Mouse (Mus musculus) lung, postnatal 36 days (tissue): ENCODE measurements around the gene Mlycd.
"Not testable (repeated sequence)": the region's sequence is repeated elsewhere in the genome, so short reads cannot be mapped to it uniquely, and the experiment has no call there.

Source experiments
- DNase-seq: peaks from one replicate; pipeline ENCODE4 v3.0.0; 2022; ENCODE audit warnings: mixed read lengths

The Mlycd gene

GRCm38 (mm10) chr8:119394524-119395026, at the start of gene Mlycd:
Mlycd (plus strand) TSS chr8:119394878.
- peak; percentile 95 for DNase-seq

DNA sequence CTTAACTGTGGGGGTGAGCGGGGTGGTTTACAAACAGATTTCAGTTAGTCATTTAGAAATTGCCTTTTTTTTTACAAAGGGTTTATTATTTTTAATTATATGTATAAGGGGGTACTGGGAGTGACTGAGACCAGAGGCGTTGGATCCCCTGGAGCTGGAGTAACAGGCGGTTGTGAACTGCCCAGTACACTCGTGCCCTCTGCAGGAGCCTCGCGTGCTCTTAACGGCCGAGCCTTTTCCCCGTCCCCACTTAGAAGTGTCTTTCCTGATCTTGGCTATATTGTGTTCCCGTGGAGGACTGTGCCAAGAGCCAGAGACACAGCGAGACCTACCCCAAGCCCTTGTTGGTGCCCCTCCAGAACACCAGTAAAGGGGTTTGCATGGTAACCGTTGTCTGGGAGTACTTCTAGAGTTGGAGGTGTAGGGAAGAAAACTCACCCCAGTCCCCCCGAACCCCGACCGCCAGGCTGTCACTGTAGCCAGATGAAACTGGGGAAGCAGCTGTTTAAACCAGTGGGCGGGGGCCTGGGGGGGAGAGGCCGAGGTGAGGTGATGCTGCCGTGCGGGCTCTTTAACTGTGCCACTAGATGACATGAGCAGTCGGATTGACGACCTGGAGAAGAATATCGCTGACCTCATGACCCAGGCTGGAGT, 49.5 kb upstream of the Mlycd start:
- no peak for DNase-seq

- no peak for DNase-seq
These were observed 49.0 kb upstream of the Mlycd start for GRCm38 (mm10) chr8:119345683-119346075.

DNA sequence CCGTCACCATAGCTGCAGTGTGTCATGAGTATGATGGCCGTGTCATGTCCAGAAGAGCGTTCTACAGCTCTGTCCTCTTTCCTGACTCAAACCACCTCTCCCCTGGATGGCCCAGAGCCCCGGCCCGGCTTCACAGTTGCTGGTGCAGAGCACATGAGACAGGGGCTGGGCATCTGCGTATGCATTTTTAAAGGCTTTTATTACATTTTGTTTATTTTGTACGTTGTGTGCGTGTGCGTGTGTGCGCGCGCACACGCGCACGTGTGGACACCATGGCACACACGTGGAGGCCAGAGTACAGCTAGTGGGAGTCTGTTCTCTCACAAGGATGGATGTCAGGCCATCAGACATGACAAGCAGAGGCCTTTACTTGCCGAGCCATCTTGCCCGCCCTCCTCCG, 43.0 kb upstream of the Mlycd start:
- DNase-seq: no peak

GRCm38 (mm10) chr8:119352977-119353658, 41.6 kb upstream of the Mlycd start:
- DNase-seq: no peak

- DNase-seq: no peak
These were observed 41.0 kb upstream of the Mlycd start for GRCm38 (mm10) chr8:119353659-119354023.

DNA sequence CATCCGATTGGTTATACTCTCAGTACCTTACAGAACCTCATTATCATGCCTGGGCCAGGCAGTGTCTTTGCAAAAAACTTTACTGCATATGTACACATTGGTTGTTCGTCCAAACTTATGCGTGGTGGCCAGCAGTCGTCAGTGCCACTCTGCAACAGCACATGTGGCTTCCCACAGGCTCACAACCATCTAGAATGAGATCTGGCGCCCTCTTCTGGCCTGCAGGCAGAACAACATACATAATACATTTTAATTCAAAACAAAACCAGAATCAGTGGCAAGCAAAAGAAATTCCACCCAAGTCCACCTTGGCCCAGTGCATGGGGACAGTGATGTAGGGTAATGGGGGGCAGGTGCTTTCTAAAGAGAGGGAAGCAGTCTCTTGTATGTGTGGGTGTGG, 38.0 kb upstream of the Mlycd start:
- DNase-seq: not testable (repeated sequence)

DNA sequence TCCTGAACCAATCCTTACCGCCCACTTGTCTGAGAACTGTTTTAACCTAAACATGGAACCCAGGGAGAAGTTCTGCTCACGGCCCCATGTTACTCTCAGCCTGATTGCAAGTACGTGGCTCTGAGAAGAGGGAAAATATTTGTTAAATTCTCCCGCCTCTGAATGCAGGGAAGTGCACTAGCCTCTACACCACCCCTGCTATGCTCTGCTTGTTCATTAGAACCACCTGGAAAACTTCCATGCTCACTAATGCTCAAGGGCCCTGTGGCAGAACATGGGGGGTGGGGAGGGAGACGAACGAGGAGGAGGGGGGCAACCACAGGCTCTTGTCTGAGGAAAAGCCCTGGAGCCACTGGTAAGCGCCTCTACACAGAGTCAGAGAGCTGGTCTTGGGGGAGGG, 36.5 kb upstream of the Mlycd start:
- DNase-seq: no peak

DNA sequence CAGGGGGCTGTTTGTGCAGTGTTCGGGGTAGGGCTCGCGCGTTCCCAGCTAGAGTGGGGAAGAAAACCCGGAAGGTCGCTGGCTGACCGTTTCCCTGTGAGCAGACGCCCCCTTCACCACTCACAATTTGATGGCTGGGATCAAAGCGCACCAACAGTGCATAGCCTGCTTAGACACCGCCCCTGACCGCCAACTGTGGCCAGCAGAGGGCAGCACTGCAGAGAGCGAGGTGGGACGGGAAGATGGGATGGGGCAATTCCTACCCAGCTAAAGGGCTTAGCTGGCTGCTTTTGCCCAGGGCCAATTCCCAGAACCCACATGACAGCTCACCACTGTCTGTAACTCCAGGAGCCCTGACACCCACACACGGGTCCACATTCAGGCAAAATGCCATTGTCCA, 35.8 kb upstream of the Mlycd start:
- peak; percentile 68 for DNase-seq

GRCm38 (mm10) chr8:119360686-119361295, 33.9 kb upstream of the Mlycd start:
- DNase-seq: peak; percentile 47

DNA sequence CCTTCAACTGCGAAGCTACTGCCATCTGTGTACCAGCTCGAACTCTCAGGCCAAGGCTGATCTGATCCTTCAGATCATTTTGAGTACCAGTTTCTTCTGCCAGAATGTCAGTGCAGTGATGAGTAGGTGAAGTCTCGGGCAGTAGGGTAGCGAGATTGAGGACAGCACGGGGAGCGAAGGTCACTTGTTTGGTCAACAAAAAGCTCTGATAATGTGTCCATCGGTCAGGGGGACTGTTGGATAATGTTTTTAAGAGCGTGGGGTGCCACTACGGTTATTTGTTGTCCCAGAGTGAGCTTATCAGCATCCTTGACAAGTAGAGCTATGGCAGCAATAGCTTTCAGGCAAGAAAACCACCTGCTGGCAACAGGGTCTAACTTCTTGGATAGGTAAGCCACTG, 20.0 kb upstream of the Mlycd start:
- DNase-seq: not testable (repeated sequence)

DNA sequence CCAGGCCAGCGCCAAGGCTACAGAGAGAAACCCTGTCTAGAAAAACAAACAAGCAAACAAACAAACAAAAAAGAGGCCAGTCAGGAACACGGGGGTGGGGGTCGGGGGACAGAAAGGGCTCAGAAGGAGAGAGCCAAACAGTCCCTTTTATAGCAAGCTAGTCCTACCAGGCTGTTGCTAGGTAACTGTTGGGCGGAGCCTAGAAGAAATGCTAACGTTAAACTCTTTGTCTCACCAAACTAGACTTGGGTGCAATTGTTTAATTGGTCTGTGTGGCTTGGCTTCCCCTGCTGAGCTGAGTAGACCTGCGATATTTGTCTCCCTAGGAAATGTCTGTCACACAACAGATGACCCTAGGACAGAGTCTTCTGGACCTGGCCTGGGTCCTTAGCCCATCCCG, 16.2 kb upstream of the Mlycd start:
- DNase-seq: no peak

GRCm38 (mm10) chr8:119380619-119381018, 14.1 kb upstream of the Mlycd start:
- DNase-seq: peak; percentile 62

- DNase-seq: peak; percentile 89
These were observed 10.2 kb upstream of the Mlycd start for GRCm38 (mm10) chr8:119384478-119384877.

DNA sequence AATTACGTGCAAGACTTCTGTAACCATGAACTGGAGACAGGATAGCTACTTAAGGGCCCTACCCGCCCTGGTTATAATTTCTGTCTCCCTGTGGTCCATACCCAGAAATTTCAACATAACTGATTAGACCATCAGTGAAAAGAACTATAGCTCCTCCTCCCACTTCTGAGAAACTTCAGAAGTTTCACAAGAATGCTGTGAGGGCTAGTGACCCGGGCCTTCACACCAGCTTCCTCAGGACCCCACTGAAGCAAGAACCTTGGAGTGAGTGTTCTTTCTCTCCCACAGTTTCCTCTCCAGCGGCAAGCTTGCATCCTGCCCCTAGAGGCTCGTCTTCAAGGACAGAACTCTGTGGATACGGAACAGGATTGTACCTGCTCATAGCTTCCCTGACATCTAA, 8.8 kb upstream of the Mlycd start:
- DNase-seq: no peak

GRCm38 (mm10) chr8:119386988-119387387, 7.7 kb upstream of the Mlycd start:
- no peak for DNase-seq

DNA sequence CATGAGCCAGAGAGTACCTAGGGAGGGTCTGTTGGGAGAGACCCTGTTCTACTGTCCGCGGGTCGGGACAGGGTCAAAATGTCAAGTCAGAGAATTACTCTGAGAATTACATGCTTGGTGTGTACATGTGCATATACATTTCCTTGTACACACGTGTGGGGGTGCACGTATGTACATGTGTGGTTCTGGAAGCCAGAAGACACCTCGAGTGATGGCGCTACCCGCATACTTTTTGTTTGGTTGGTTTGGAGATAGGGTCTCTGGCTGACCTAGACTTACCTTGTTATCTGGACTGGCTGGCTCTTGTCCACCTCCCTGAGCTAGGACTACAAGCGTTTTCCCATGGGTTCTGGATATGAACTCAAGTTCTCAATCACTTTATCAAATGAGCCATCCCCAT, 581 bp upstream of the Mlycd start:
- no peak for DNase-seq

DNA sequence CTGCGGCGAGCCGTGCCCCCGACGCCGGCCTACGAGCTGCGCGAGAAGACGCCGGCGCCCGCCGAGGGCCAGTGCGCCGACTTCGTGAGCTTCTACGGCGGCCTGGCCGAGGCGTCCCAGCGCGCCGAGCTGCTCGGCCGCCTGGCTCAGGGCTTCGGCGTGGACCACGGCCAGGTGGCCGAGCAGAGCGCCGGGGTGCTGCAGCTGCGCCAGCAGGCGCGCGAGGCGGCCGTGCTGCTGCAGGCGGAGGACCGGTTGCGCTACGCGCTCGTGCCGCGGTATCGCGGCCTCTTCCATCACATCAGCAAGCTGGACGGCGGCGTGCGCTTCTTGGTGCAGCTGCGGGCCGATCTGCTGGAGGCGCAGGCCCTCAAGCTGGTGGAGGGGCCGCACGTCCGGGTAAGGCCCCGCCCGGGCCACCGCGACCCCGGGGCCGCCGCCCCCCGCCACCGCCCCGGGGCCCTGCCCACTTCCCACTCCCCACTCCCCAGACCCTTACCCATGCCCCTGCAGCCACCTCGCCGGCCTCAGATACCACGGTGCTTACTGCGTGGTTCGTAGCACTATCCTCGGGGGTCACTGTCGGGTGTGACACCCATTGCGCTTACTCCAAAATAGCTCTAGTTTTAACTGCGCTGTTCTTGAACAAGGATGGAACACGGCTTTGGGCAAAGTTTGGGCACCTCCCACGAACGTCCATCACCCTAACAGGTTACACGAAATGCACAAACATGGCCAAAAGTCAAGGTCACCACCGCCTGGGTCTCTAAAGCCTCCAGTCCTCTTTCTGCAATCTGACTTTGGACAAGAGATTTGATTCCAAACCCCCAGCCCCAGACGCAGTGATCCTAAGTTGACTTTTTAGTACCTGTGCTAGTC, 633 bp downstream of the Mlycd start:
- DNase-seq: no peak

- no peak for DNase-seq
These were observed 3.9 kb downstream of the Mlycd start for GRCm38 (mm10) chr8:119398558-119398957.

GRCm38 (mm10) chr8:119399255-119399654, 4.6 kb downstream of the Mlycd start:
- DNase-seq: peak; percentile 23

DNA sequence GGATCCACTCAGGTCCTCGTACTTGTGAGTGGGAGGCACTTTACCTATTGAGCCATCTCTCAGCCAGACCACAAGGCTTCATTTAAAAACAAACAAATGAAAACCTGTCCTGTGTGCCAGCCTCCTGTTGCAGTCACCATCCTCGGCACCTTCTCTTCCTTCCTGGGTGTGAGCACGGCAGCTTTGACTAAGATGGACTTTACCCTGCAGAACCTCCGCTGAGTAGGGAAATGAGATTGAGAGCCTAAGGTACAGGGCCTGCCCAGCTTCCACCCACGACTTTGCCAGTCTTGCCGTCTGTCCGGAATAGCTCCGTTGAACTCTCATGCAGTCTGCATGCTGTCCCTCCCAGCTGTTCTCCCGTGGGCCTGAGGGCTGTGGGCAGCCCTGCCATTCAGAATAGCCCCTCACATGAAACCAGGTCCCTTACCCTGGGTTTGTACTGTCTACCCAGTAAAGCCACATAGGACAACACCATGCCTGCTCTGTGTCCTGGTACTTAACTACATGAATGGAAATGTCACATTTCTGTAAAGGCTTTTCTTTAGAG, 5.5 kb downstream of the Mlycd start:
- no peak for DNase-seq

DNA sequence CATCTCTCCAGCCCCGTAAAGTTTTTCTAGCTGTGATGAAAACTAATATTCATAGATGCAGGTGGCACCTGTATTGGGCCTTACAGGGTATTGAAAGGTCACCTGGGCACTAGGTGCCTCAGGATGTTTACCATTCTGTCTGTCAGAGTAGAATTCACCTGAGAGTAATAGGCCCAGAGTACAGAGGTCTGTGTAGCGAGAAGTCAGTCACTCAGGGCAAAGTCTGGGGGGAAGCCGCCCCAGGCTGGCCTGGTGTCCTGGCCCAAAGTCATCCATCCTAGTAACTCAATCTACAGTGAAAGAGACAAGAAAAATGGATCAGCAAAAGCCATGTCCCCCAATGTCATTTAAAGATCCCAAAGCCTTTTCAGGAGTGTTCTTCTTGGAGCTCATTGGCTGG, 6.2 kb downstream of the Mlycd start:
- DNase-seq: no peak

DNA sequence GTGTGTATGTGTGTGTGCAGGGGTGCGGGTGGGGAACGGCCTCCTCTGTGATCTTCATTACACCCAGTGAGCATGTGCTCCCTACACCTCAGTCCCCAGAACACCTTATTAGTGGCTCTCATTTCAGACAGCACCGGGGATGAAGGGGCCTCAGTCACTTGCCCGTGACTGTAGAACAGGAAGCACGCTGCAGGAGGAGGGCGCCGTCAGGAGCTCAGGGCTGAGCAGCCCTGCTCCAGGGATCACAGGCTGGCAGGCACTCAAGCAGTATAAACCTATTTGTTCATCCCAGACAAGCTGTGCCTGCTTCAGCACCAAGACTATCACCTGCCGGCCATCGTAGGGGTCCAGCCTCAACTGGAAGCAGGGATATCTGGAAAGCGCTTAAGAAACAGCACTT, 9.2 kb downstream of the Mlycd start:
- no peak for DNase-seq
